Mouse (Mus musculus): Measurements from ENCODE around the gene Teddm1a. TPM values are rescaled to one million over a fixed set of nuclear protein-coding genes. Genes with fewer than 3 reads are reported as not detected.

Gene Teddm1a
- polyA plus RNA-seq, 1 experiment from 2014 or later: not detected

GRCm38 (mm10) chr1:153890121-153890520 is 1.4 kb upstream of the Teddm1a start:
- no peak overlapping the region for H3K4me2 ChIP-seq (replicated peaks; ENCODE audit: low read depth, low read length)
- ATAC-seq (ENCODE audit: low FRiP score, low TSS enrichment): no peak
- no peak overlapping the region for H3K4me3 ChIP-seq (ENCODE audit: low read length)
- WGBS: 89% methylated on average over 10 of the region's 10 CpGs
- no peaks in the 10 kb centered on the region for H3K4me1 ChIP-seq (ENCODE audit: insufficient read depth, low read length)
- no peaks in the 10 kb centered on the region for H3K9me3 ChIP-seq (ENCODE audit: low read length)
- H3K27me3 ChIP-seq (ENCODE audit: insufficient read depth, low read length): no peaks in the 10 kb centered on the region
- H3K9ac ChIP-seq (replicated peaks; ENCODE audit: low read length): no peak overlapping the region
- no peaks in the 10 kb centered on the region for H3K36me3 ChIP-seq (ENCODE audit: insufficient read depth, low read length)
- H3K27ac ChIP-seq (ENCODE audit: low read length): no peak overlapping the region

GRCm38 (mm10) chr1:153893746-153894145 is 2.2 kb downstream of the Teddm1a start:
- no peak for ATAC-seq (ENCODE audit: low FRiP score, low TSS enrichment)
- no peak overlapping the region for H3K4me2 ChIP-seq (replicated peaks; ENCODE audit: low read depth, low read length)
- no peaks in the 10 kb centered on the region for H3K27me3 ChIP-seq (ENCODE audit: insufficient read depth, low read length)
- 87% methylated on average over 2 of the region's 2 CpGs for WGBS
- H3K9ac ChIP-seq (replicated peaks; ENCODE audit: low read length): no peak overlapping the region
- no peaks in the 10 kb centered on the region for H3K9me3 ChIP-seq (ENCODE audit: low read length)
- no peak overlapping the region for H3K27ac ChIP-seq (ENCODE audit: low read length)
- H3K4me3 ChIP-seq (ENCODE audit: low read length): no peak overlapping the region
- H3K36me3 ChIP-seq (ENCODE audit: insufficient read depth, low read length): no peaks in the 10 kb centered on the region
- no peaks in the 10 kb centered on the region for H3K4me1 ChIP-seq (ENCODE audit: insufficient read depth, low read length)

- H3K4me3 ChIP-seq (ENCODE audit: low read length): no peak overlapping the region
- no peaks in the 10 kb centered on the region for H3K4me1 ChIP-seq (ENCODE audit: insufficient read depth, low read length)
- no peaks in the 10 kb centered on the region for H3K9me3 ChIP-seq (ENCODE audit: low read length)
- H3K27ac ChIP-seq (ENCODE audit: low read length): no peak overlapping the region
- H3K36me3 ChIP-seq (ENCODE audit: insufficient read depth, low read length): no peaks in the 10 kb centered on the region
- H3K9ac ChIP-seq (replicated peaks; ENCODE audit: low read length): no peak overlapping the region
- no peak for ATAC-seq (ENCODE audit: low FRiP score, low TSS enrichment)
- 63% methylated on average over 8 of the region's 8 CpGs for WGBS
- H3K4me2 ChIP-seq (replicated peaks; ENCODE audit: low read depth, low read length): no peak overlapping the region
- H3K27me3 ChIP-seq (ENCODE audit: insufficient read depth, low read length): no peaks in the 10 kb centered on the region
Measured at GRCm38 (mm10) chr1:153894201-153894893, 2.8 kb downstream of the Teddm1a start.

- Histone ChIP-seq H3K9me3 (ENCODE audit: low read length) (no peaks in the 10 kb centered on the region), H3K36me3 (ENCODE audit: insufficient read depth, low read length) (no peaks in the 10 kb centered on the region), H3K9ac (replicated peaks; ENCODE audit: low read length) (no peak overlapping the region), H3K4me1 (ENCODE audit: insufficient read depth, low read length) (no peaks in the 10 kb centered on the region), H3K27ac (ENCODE audit: low read length) (no peak overlapping the region), H3K4me3 (ENCODE audit: low read length) (no peak overlapping the region), H3K27me3 (ENCODE audit: insufficient read depth, low read length) (no peaks in the 10 kb centered on the region), H3K4me2 (replicated peaks; ENCODE audit: low read depth, low read length) (no peak overlapping the region)
- no peak for ATAC-seq (ENCODE audit: low FRiP score, low TSS enrichment)
- 37% methylated on average over 5 of the region's 5 CpGs for WGBS
Measured at GRCm38 (mm10) chr1:153894979-153895378, 3.4 kb downstream of the Teddm1a start.

- H3K27me3 ChIP-seq (ENCODE audit: insufficient read depth, low read length): no peaks in the 10 kb centered on the region
- H3K27ac ChIP-seq (ENCODE audit: low read length): no peak overlapping the region
- 84% methylated on average over 8 of the region's 8 CpGs for WGBS
- H3K4me1 ChIP-seq (ENCODE audit: insufficient read depth, low read length): peaks cover 12% of the 10 kb centered on the region
- no peak overlapping the region for H3K9ac ChIP-seq (replicated peaks; ENCODE audit: low read length)
- no peak overlapping the region for H3K4me2 ChIP-seq (replicated peaks; ENCODE audit: low read depth, low read length)
- ATAC-seq (ENCODE audit: low FRiP score, low TSS enrichment): no peak
- no peak overlapping the region for H3K4me3 ChIP-seq (ENCODE audit: low read length)
- H3K36me3 ChIP-seq (ENCODE audit: insufficient read depth, low read length): no peaks in the 10 kb centered on the region
- no peaks in the 10 kb centered on the region for H3K9me3 ChIP-seq (ENCODE audit: low read length)
Measured at GRCm38 (mm10) chr1:153897196-153897595, 5.7 kb downstream of the Teddm1a start.

GRCm38 (mm10) chr1:153898989-153899730 is 7.6 kb downstream of the Teddm1a start:
- WGBS: 19% methylated on average over 22 of the region's 22 CpGs
- Histone ChIP-seq H3K4me3 (ENCODE audit: low read length) (peak overlapping the region; percentile 86), H3K4me1 (ENCODE audit: insufficient read depth, low read length) (peaks cover 12% of the 10 kb centered on the region), H3K27me3 (ENCODE audit: insufficient read depth, low read length) (no peaks in the 10 kb centered on the region), H3K9ac (replicated peaks; ENCODE audit: low read length) (peak overlapping the region; percentile 71), H3K36me3 (ENCODE audit: insufficient read depth, low read length) (peaks cover 15% of the 10 kb centered on the region), H3K4me2 (replicated peaks; ENCODE audit: low read depth, low read length) (peak overlapping the region; percentile 84), H3K9me3 (ENCODE audit: low read length) (no peaks in the 10 kb centered on the region), H3K27ac (ENCODE audit: low read length) (peak overlapping the region; percentile 87)
- peak; percentile 25 for ATAC-seq (ENCODE audit: low FRiP score, low TSS enrichment)

GRCm38 (mm10) chr1:153899731-153900380 is 8.3 kb downstream of the Teddm1a start, which contains the start of the genes Glul and Teddm2:
Glul (plus strand) TSS chr1:153899944.
Teddm2 (minus strand) TSS chr1:153900228.
- H3K27me3 ChIP-seq (ENCODE audit: insufficient read depth, low read length): no peaks in the 10 kb centered on the region
- WGBS: 0% methylated on average over 47 of the region's 51 CpGs
- peak within 1 kb of the TSS; percentile 89 for H3K9ac ChIP-seq (replicated peaks; ENCODE audit: low read length)
- peak; percentile 98 for ATAC-seq (ENCODE audit: low FRiP score, low TSS enrichment)
- peaks cover 22% of the 10 kb centered on the region for H3K36me3 ChIP-seq (ENCODE audit: insufficient read depth, low read length)
- no peaks in the 10 kb centered on the region for H3K9me3 ChIP-seq (ENCODE audit: low read length)
- H3K4me2 ChIP-seq (replicated peaks; ENCODE audit: low read depth, low read length): peak within 1 kb of the TSS; percentile 84
- peak within 1 kb of the TSS; percentile 86 for H3K4me3 ChIP-seq (ENCODE audit: low read length)
- peak within 1 kb of the TSS; percentile 96 for H3K27ac ChIP-seq (ENCODE audit: low read length)
- H3K4me1 ChIP-seq (ENCODE audit: insufficient read depth, low read length): peaks cover 12% of the 10 kb centered on the region

- Histone ChIP-seq H3K36me3 (ENCODE audit: insufficient read depth, low read length) (peaks cover 27% of the 10 kb centered on the region), H3K9me3 (ENCODE audit: low read length) (no peaks in the 10 kb centered on the region), H3K27ac (ENCODE audit: low read length) (peak overlapping the region; percentile 96), H3K4me1 (ENCODE audit: insufficient read depth, low read length) (peaks cover 12% of the 10 kb centered on the region), H3K9ac (replicated peaks; ENCODE audit: low read length) (peak overlapping the region; percentile 89), H3K4me3 (ENCODE audit: low read length) (peak overlapping the region; percentile 86), H3K4me2 (replicated peaks; ENCODE audit: low read depth, low read length) (peak overlapping the region; percentile 84), H3K27me3 (ENCODE audit: insufficient read depth, low read length) (no peaks in the 10 kb centered on the region)
- 0% methylated on average over 30 of the region's 36 CpGs for WGBS
- ATAC-seq (ENCODE audit: low FRiP score, low TSS enrichment): peak; percentile 17
Measured at GRCm38 (mm10) chr1:153900381-153900780, 8.8 kb downstream of the Teddm1a start.

GRCm38 (mm10) chr1:153900860-153901730 is 9.6 kb downstream of the Teddm1a start:
- WGBS: 1% methylated on average over 25 of the region's 25 CpGs
- Histone ChIP-seq H3K4me3 (ENCODE audit: low read length) (peak overlapping the region; percentile 86), H3K27me3 (ENCODE audit: insufficient read depth, low read length) (no peaks in the 10 kb centered on the region), H3K9ac (replicated peaks; ENCODE audit: low read length) (peak overlapping the region; percentile 89), H3K27ac (ENCODE audit: low read length) (peak overlapping the region; percentile 96), H3K4me2 (replicated peaks; ENCODE audit: low read depth, low read length) (peak overlapping the region; percentile 84), H3K36me3 (ENCODE audit: insufficient read depth, low read length) (peaks cover 34% of the 10 kb centered on the region), H3K4me1 (ENCODE audit: insufficient read depth, low read length) (peaks cover 12% of the 10 kb centered on the region), H3K9me3 (ENCODE audit: low read length) (no peaks in the 10 kb centered on the region)
- ATAC-seq (ENCODE audit: low FRiP score, low TSS enrichment): no peak

Data from kidney, embryonic 16.5 days (tissue).